Mouse (Mus musculus): ENCODE results near the gene Snn.

Snn gene

GRCm38 (mm10) chr16:11086856-11087588 lies 26.3 kb downstream of the Snn start:
- peak; percentile 24 for DNase-seq

GRCm38 (mm10) chr16:11090836-11091570 lies 30.3 kb downstream of the Snn start:
- DNase-seq: no peak

GRCm38 (mm10) chr16:11092061-11092460 lies 31.3 kb downstream of the Snn start:
- DNase-seq: peak; percentile 55

GRCm38 (mm10) chr16:11092523-11092922 lies 31.8 kb downstream of the Snn start:
- no peak for DNase-seq

- no peak for DNase-seq
Observed at GRCm38 (mm10) chr16:11093717-11094386, 33.1 kb downstream of the Snn start.

GRCm38 (mm10) chr16:11097301-11097700 lies 36.6 kb downstream of the Snn start:
- no peak for DNase-seq

GRCm38 (mm10) chr16:11104905-11105304 lies 44.2 kb downstream of the Snn start:
- no peak for DNase-seq

GRCm38 (mm10) chr16:11109198-11109740 lies 48.5 kb downstream of the Snn start:
- no peak for DNase-seq

GRCm38 (mm10) chr16:11122625-11123024 lies 61.9 kb downstream of the Snn start:
- DNase-seq: no peak

GRCm38 (mm10) chr16:11124110-11124509 lies 63.4 kb downstream of the Snn start:
- DNase-seq: no peak
